Mouse (Mus musculus) myocyte (in vitro differentiated cells): ENCODE results near the gene Mmp9.

ENCODE experiments used
- CEBPB ChIP-seq: IDR thresholded peaks from 2 replicates; pipeline ENCODE4 v1.6.1; 2011; ENCODE audit warnings: mild to moderate bottlenecking, moderate library complexity; ENCODE audit not compliant: poor library complexity, insufficient read depth, severe bottlenecking
- MAX ChIP-seq: IDR thresholded peaks from one replicate; pipeline ENCODE4 v1.6.1; 2011; ENCODE audit warnings: low read depth, mild to moderate bottlenecking, control low read depth
- MYOG ChIP-seq, 3 experiments: IDR thresholded peaks; one replicate each; pipeline ENCODE4 v1.6.1; 2011; ENCODE audit warnings: control low read depth in 2 of 3, low read depth in 2 of 3, mild to moderate bottlenecking in 2 of 3; ENCODE audit not compliant: insufficient read length in 2 of 3, control insufficient read depth in 1 of 3, insufficient read depth in 1 of 3
- POLR2A ChIP-seq: IDR thresholded peaks from one replicate; pipeline ENCODE4 v1.6.1; 2011; ENCODE audit warnings: low read depth, mild to moderate bottlenecking, control low read depth, moderate library complexity; ENCODE audit not compliant: insufficient read length
- POLR2AphosphoS2 ChIP-seq: IDR thresholded peaks from one replicate; pipeline ENCODE4 v1.6.1; 2011; ENCODE audit warnings: low read depth, control low read depth; ENCODE audit not compliant: insufficient read length
- REST ChIP-seq: IDR thresholded peaks from one replicate; pipeline ENCODE4 v1.6.1; 2011; ENCODE audit warnings: mild to moderate bottlenecking, control low read depth, moderate library complexity; ENCODE audit not compliant: insufficient read depth, insufficient read length
- TCF12 ChIP-seq: IDR thresholded peaks from one replicate; pipeline ENCODE4 v1.6.1; 2011; ENCODE audit warnings: mild to moderate bottlenecking, control low read depth; ENCODE audit not compliant: poor library complexity, insufficient read depth, severe bottlenecking
- USF1 ChIP-seq: IDR thresholded peaks from one replicate; pipeline ENCODE4 v1.6.1; 2011; ENCODE audit warnings: low read depth, mild to moderate bottlenecking, control low read depth, moderate library complexity

DNA sequence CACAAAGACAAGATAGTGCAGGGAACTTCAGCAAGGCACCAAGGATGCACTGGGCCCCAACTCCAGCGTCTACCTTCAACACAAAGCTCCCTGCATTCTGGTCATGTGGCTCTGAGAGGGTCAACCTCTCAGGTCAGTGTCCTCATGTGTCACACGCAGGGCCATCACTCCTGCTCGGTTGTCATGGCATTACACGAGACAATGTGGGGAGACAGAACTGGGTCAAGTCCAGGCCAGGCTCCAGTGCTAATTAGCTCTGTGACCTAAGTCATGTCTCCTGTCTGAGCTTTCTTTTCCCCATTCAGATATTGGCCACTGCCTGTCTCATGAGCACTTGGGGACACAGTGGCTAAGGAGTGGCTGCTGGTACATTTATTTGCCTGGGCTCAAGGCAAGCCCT, 17.3 kb upstream of the Mmp9 start:
- TF ChIP-seq TCF12, result no peak
- TF ChIP-seq POLR2A, result no peak
- TF ChIP-seq MAX, result no peak
- no peak for TF ChIP-seq POLR2AphosphoS2
- TF ChIP-seq REST, result no peak
- no peak for TF ChIP-seq CEBPB
- TF ChIP-seq USF1, result no peak
- TF ChIP-seq MYOG (IDR thresholded peaks at IDR 0.05; ENCODE audit: control insufficient read depth in 1 of 3, insufficient read depth in 1 of 3, insufficient read length in 2 of 3, low read depth in 2 of 3), result no peak
